Mouse (Mus musculus) liver, embryonic 14.5 days (tissue): ENCODE measurements around the gene Rnf213. TPM values are rescaled to one million over a fixed set of nuclear protein-coding genes. Genes with fewer than 3 reads are reported as not detected.

Experiments
- ATAC-seq: fragments of 200-750 bp; cut with Nextera tagmentation; 2 replicates; pipeline ENCODE4 v1.8.0; 2017; ENCODE audit warnings: moderate number of reproducible peaks, mild to moderate bottlenecking, moderate library complexity; ENCODE audit not compliant: insufficient read depth
- DNase-seq, 3 experiments: peaks; one replicate each; pipeline ENCODE4 v3.0.0-alpha.2; 2012 to 2013; ENCODE audit warnings: low read depth in 3 of 3, low spot score in 3 of 3
- H3K27ac ChIP-seq: fragments of 300-500 bp; sonication (generic); 2 replicates; pipeline ENCODE4 v1.5.1; 2014; ENCODE audit warnings: moderate library complexity, mild to moderate bottlenecking, control low read depth, inconsistent platforms
- H3K27me3 ChIP-seq: fragments of 300-500 bp; sonication (generic); 2 replicates; pipeline ENCODE4 v1.6.1; 2014; ENCODE audit warnings: mild to moderate bottlenecking, low read length, moderate library complexity; ENCODE audit not compliant: control insufficient read depth, insufficient read depth
- H3K36me3 ChIP-seq: fragments of 300-500 bp; sonication (generic); replicated peaks from 2 replicates; pipeline ENCODE4 v1.6.1; 2014; ENCODE audit warnings: low read depth; ENCODE audit not compliant: control insufficient read depth, insufficient read depth
- H3K4me1 ChIP-seq, 2 experiments: fragments of 200-500 bp in 1 of 2; fragments of 300-500 bp in 1 of 2; sonication (generic) in 1 of 2; replicated peaks; 2 replicates each; pipeline ENCODE4 v1.6.1; 2012 to 2014; ENCODE audit warnings: antibody characterized with exemption in 1 of 2, inconsistent platforms in 1 of 2, low read length in 1 of 2; ENCODE audit not compliant: control insufficient read depth in 2 of 2, insufficient read depth in 2 of 2
- H3K4me2 ChIP-seq: fragments of 300-500 bp; sonication (generic); 2 replicates; pipeline ENCODE4 v1.6.1; 2014; ENCODE audit warnings: low read depth, mild to moderate bottlenecking, control low read depth, moderate library complexity
- H3K4me3 ChIP-seq, 2 experiments: fragments of 200-500 bp in 1 of 2; fragments of 300-500 bp in 1 of 2; sonication (generic) in 1 of 2; 2 replicates each; pipeline ENCODE4 v1.5.1; 2012 to 2014; ENCODE audit warnings: low read depth in 2 of 2, low read length in 2 of 2, mild to moderate bottlenecking in 2 of 2, control low read depth in 1 of 2, inconsistent platforms in 1 of 2, moderate library complexity in 1 of 2; ENCODE audit not compliant: insufficient read depth in 1 of 2
- H3K9ac ChIP-seq: fragments of 300-500 bp; sonication (generic); replicated peaks from 2 replicates; pipeline ENCODE4 v1.6.1; 2014; ENCODE audit warnings: mild to moderate bottlenecking, control low read depth, moderate library complexity
- H3K9me3 ChIP-seq: fragments of 300-500 bp; sonication (generic); 2 replicates; pipeline ENCODE4 v1.6.1; 2016; ENCODE audit warnings: low read length, mixed read lengths; ENCODE audit not compliant: control insufficient read depth
- CTCF ChIP-seq: IDR thresholded peaks from 2 replicates; pipeline ENCODE4 v1.5.1; 2016; ENCODE audit warnings: antibody characterized with exemption, low read depth, control low read depth
- EP300 ChIP-seq: IDR thresholded peaks from 2 replicates; pipeline ENCODE4 v1.6.1; 2016; ENCODE audit warnings: antibody characterized with exemption, low read depth
- WGBS: fragments of 180-500 bp; shearing (Covaris S2); extraction: QIAGEN DNeasy Blood & Tissue Kit; methylation state at CpG from one replicate; pipeline ENCODE4 v1.1.7; 2014; ENCODE audit not compliant: insufficient replicate concordance; 5-methylcytosine and 5-hydroxymethylcytosine counted together
- polyA plus RNA-seq, 2 experiments: library from polyadenylated mRNA; depleted of rRNA in 1 of 2; stranded (reverse) in 1 of 2; unstranded in 1 of 2; fragments of >200 nt; fragmentation: Nextera tagmentation in 1 of 2; extraction: Ambion mirVana in 1 of 2; gene quantifications; 2 replicates each; pipeline versions ENCODE4 v1.2.1 to v1.2.3; 2012 to 2014

The Rnf213 gene
- polyA plus RNA-seq, 2 experiments: 4.9 to 6.5 TPM

DNA sequence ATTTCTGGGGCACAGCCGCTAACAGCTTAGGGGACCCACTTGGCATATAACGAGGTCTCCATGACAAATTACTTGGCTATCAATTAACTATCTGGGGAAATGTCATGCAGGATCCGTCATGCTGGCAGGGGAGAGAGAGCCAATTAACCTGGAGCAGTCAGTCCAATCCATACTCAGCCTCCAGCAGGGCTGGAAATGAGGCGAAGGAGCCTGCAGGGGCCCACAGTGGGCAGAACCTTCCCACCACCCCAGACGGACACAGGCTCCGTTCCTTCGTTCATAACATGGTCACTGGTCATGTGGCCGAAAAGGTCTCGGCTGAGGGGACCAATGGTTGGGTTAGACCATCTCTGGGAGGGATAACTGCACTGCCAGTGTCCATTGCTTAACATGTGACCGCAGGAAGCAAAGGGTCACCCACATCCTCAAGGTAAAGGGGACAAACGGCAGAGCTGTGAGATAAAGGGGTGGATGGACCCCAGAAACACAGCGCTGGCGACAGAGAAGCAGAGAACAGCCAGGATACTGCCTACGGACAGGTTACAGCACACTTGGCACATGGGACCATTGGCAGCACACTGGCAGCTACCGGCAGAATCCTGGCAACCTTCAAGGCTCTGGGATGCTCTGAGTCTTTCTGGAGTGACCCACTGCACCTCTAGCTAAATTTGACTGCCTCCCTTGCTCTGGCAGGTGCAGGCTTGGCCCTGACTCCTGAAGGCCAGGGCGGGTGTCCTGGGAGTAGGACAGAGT is 121.4 kb downstream of the Rnf213 start:
- Histone ChIP-seq H3K4me2 (no peak overlapping the region), H3K27me3 (peaks cover 20% of the 10 kb centered on the region), H3K27ac (no peak overlapping the region), H3K4me3 (no peak overlapping the region), H3K4me1 (no peaks in the 10 kb centered on the region), H3K9ac (no peak overlapping the region), H3K36me3 (no peaks in the 10 kb centered on the region), H3K9me3 (no peaks in the 10 kb centered on the region)
- DNase-seq (no peak), ATAC-seq (no peak)
- 41% methylated on average over 16 of the region's 16 CpGs for WGBS
- no peak for TF ChIP-seq EP300

DNA sequence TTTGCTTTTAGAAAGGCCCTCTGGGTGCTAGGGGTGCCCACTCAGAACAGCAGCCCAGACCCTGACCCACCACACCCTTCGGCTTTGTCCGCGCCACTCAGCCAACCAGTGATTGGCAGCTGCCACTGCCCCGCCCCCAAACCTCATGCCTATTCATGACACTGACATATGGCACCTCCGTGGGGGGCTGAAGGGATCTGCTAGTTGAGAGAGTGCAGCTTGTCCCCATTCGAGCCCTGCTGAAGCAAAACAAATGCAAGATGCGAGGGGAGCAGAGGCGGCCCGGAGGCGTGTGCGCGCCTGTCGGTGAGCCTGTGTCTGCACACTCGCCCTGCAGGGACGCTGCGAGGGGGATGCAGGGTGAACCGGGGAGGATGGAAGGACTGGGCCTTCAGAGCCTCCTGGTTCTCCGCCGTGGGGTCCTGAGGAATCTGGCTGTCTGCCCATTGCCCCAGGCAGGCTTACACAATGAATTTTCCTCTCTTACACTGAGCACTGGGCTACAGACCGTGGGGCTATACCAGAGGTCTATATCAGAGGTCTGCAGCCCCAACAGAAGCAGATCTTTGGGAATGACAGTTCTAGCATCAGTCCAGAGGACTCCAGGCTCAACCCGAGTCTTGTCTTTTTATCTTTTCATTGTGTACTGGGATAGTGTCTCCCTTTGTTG is 122.2 kb downstream of the Rnf213 start:
- Histone ChIP-seq H3K4me3 (no peak overlapping the region), H3K27ac (no peak overlapping the region), H3K4me2 (no peak overlapping the region), H3K9ac (no peak overlapping the region), H3K4me1 (no peaks in the 10 kb centered on the region), H3K36me3 (no peaks in the 10 kb centered on the region), H3K27me3 (peaks cover 20% of the 10 kb centered on the region), H3K9me3 (no peaks in the 10 kb centered on the region)
- DNase-seq: no peak
- WGBS: 7% methylated on average over 21 of the region's 21 CpGs
- no peak for ATAC-seq
- TF ChIP-seq EP300: no peak
- 0 out of 2 replicates have a peak, but pooled peaks have one; percentile 23 for TF ChIP-seq CTCF

DNA sequence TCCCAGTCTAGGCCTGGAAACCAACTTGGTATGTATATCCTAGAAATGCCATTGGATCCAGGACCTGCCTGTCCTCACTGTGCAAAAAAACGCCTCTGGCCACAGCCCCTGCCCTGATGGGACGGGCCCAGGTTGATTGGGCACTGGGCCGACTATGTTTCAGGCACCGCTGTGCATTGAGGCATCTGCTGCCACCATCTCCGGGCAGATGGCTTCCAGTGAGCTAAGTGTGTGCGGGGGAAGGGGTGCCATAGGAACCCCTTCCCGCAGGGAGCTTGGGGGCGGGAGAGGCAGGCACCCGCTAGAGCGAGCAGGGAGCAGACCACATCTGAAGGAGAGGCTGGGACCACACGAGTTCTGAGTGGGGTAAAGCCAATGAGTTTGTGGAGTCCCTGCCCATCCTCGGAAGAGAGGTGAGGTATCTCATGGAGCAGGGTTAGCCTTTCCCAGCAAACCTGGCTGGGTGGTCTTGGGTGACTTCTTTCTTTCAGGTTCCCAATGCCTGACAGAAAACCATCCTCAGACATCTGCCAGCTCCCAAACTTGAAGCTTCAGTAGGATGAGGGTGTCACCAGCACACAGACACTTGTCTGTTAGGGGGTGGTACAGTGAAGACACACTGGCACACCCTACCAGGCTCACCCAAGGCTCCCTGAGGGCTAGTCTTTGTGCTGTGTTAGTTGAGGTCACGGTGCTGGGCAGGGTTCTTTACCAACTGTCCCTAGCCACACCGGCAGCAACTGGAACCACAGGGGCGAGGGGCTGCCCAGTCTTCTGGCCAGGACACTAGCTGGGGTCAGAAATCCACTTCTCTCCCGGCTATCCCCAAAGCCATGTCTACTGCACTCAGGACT is 123.2 kb downstream of the Rnf213 start:
- WGBS: 53% methylated on average over 16 of the region's 16 CpGs
- Histone ChIP-seq H3K4me3 (no peak overlapping the region), H3K27me3 (peaks cover 20% of the 10 kb centered on the region), H3K27ac (no peak overlapping the region), H3K4me2 (no peak overlapping the region), H3K36me3 (no peaks in the 10 kb centered on the region), H3K9ac (no peak overlapping the region), H3K9me3 (no peaks in the 10 kb centered on the region), H3K4me1 (no peaks in the 10 kb centered on the region)
- no peak for TF ChIP-seq CTCF
- TF ChIP-seq EP300: no peak
- DNase-seq: no peak
- no peak for ATAC-seq

DNA sequence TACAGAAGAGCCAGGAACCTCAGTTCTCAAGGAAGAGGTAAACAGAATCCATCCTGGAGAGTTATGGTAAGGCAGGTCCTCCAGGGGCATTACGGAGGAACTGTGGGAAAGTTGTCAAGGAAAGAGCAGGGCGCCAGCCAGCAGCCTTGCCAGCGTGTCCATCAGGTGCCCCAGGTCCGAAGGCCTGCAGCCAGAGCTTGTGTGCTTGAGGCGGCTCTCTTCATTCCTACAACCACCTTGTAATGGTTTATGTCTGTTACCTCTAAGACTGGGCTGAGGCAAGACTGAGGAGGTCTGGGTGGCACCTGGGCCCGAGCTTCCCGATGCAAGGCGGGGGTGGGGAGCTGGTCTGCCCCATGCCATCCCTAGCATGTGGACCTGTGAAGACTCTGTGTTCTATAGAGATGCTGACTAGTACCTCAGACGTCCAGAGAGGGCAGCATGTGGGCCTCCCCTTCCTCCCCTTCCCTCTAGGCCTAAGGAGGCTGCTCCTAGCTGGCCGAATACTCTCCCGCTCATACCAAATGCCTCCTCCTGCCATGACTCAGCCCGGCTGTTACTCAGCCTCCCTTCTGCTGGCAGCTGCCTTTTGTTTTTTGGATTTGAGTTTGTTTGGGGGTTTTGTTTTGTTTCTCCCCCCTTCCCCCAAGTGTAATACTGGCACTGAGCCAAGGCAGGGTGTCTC is 123.9 kb downstream of the Rnf213 start:
- no peaks in the 10 kb centered on the region for H3K9me3 ChIP-seq
- peaks cover 20% of the 10 kb centered on the region for H3K27me3 ChIP-seq
- H3K9ac ChIP-seq: no peak overlapping the region
- DNase-seq (no peak), ATAC-seq (no peak)
- H3K4me3 ChIP-seq: no peak overlapping the region
- H3K36me3 ChIP-seq: no peaks in the 10 kb centered on the region
- H3K4me1 ChIP-seq: no peaks in the 10 kb centered on the region
- H3K4me2 ChIP-seq: no peak overlapping the region
- no peak overlapping the region for H3K27ac ChIP-seq
- no peak for TF ChIP-seq EP300
- TF ChIP-seq CTCF: peak; percentile 6; the same call in 1 of the 2 replicates
- 56% methylated on average over 12 of the region's 12 CpGs for WGBS
